Mouse (Mus musculus) cerebellum, adult 2 months (tissue): ENCODE measurements at regions not wholly inside any gene's neighbourhood (a gene's known extent, or its start where the extent isn't known, plus 50 kb on each side); places are given as distances from the start of the nearest gene placed in this dataset.

ENCODE experiments used
- DNase-seq, 2 experiments: peaks; one replicate each; pipeline ENCODE4 v3.0.0; 2021
- H3K27ac ChIP-seq: fragments of 200-500 bp; 2 replicates; pipeline ENCODE4 v1.5.1; 2012; ENCODE audit warnings: low read length, control low read depth, inconsistent platforms; ENCODE audit not compliant: insufficient read depth
- H3K27me3 ChIP-seq: fragments of 200-500 bp; 2 replicates; pipeline ENCODE4 v1.6.1; 2012; ENCODE audit warnings: inconsistent platforms, mild to moderate bottlenecking, low read length, moderate library complexity; ENCODE audit not compliant: control insufficient read depth, insufficient read depth
- H3K4me1 ChIP-seq: fragments of 200-500 bp; 2 replicates; pipeline ENCODE4 v1.6.1; 2011; ENCODE audit warnings: low read length; ENCODE audit not compliant: control insufficient read depth, insufficient read depth
- H3K4me3 ChIP-seq: fragments of 200-500 bp; replicated peaks from 2 replicates; pipeline ENCODE3; 2011; ENCODE audit warnings: mild to moderate bottlenecking, low read depth, low read length, control low read depth; ENCODE audit not compliant: insufficient read depth
- CTCF ChIP-seq: fragments of 200-500 bp; IDR thresholded peaks from 2 replicates; pipeline ENCODE4 v1.5.1; 2011; ENCODE audit warnings: low read depth, mild to moderate bottlenecking, control low read depth, low read length, moderate library complexity, borderline replicate concordance; ENCODE audit not compliant: insufficient read depth
- POLR2A ChIP-seq: fragments of 200-500 bp; IDR thresholded peaks from 2 replicates; pipeline ENCODE4 v1.6.1; 2011; ENCODE audit warnings: low read length, control low read depth, borderline replicate concordance; ENCODE audit not compliant: insufficient read depth
- WGBS: fragments of 180-500 bp; shearing (Covaris S2); methylation state at CpG from one replicate; pipeline ENCODE4 v1.1.7; 2018; 5-methylcytosine and 5-hydroxymethylcytosine counted together

- Histone ChIP-seq H3K27me3 (no peaks in the 10 kb centered on the region), H3K4me1 (no peaks in the 10 kb centered on the region), H3K27ac (no peak overlapping the region), H3K4me3 (no peak overlapping the region)
- 21% methylated on average over 2 of the region's 2 CpGs for WGBS
- no peak for TF ChIP-seq POLR2A
- no peak for TF ChIP-seq CTCF
- DNase-seq = no peak
Measured at GRCm38 (mm10) chr12:67471666-67472065, 249.3 kb upstream of the Mdga2 start.

- Histone ChIP-seq H3K27me3 (no peaks in the 10 kb centered on the region), H3K4me1 (no peaks in the 10 kb centered on the region)
Measured at GRCm38 (mm10) chr12:67471001-67471400, 248.7 kb upstream of the Mdga2 start.

GRCm38 (mm10) chr12:67449109-67449508, 226.8 kb upstream of the Mdga2 start:
- no peak for DNase-seq
- no peaks in the 10 kb centered on the region for H3K4me1 ChIP-seq
- H3K27me3 ChIP-seq = no peaks in the 10 kb centered on the region
- TF ChIP-seq POLR2A (no peak), CTCF (no peak)
- H3K4me3 ChIP-seq = no peak overlapping the region
- H3K27ac ChIP-seq = no peak overlapping the region
- 8% methylated on average over 1 of the region's 1 CpGs for WGBS

More at GRCm38 (mm10) chr12:67471001-67471400, 248.7 kb upstream of the Mdga2 start:
- DNase-seq = no peak
- TF ChIP-seq POLR2A (no peak), CTCF (no peak)
- H3K4me3 ChIP-seq = no peak overlapping the region
- 14% methylated on average over 3 of the region's 3 CpGs for WGBS
- H3K27ac ChIP-seq = no peak overlapping the region

GRCm38 (mm10) chr12:67430318-67430950, 208.1 kb upstream of the Mdga2 start:
- no peaks in the 10 kb centered on the region for H3K27me3 ChIP-seq
- peak in 1 of 2 experiments; percentile 3 for DNase-seq
- WGBS = 32% methylated on average over 6 of the region's 6 CpGs
- no peak overlapping the region for H3K4me3 ChIP-seq
- no peak overlapping the region for H3K27ac ChIP-seq
- H3K4me1 ChIP-seq = no peaks in the 10 kb centered on the region
- TF ChIP-seq POLR2A = no peak
- TF ChIP-seq CTCF = no peak; the same call in 1 of the 2 replicates

GRCm38 (mm10) chr12:67426801-67427200, 204.5 kb upstream of the Mdga2 start:
- Histone ChIP-seq H3K27me3 (no peaks in the 10 kb centered on the region), H3K27ac (no peak overlapping the region), H3K4me1 (no peaks in the 10 kb centered on the region), H3K4me3 (no peak overlapping the region)
- no peak for TF ChIP-seq CTCF
- no peak for TF ChIP-seq POLR2A
- WGBS = 20% methylated on average over 6 of the region's 6 CpGs
- DNase-seq = no peak

GRCm38 (mm10) chr12:67399537-67399936, 177.2 kb upstream of the Mdga2 start:
- no peak overlapping the region for H3K27ac ChIP-seq
- H3K4me3 ChIP-seq = no peak overlapping the region
- no peak for TF ChIP-seq POLR2A
- TF ChIP-seq CTCF = no peak
- no peaks in the 10 kb centered on the region for H3K4me1 ChIP-seq
- no peak for DNase-seq
- WGBS = 87% methylated on average over 3 of the region's 3 CpGs
- H3K27me3 ChIP-seq = no peaks in the 10 kb centered on the region

GRCm38 (mm10) chr12:67374530-67374929, 152.2 kb upstream of the Mdga2 start:
- DNase-seq = no peak
- H3K27me3 ChIP-seq = no peaks in the 10 kb centered on the region
- H3K4me3 ChIP-seq = no peak overlapping the region
- no peak overlapping the region for H3K27ac ChIP-seq
- H3K4me1 ChIP-seq = no peaks in the 10 kb centered on the region
- TF ChIP-seq POLR2A = no peak
- TF ChIP-seq CTCF = no peak
- 58% methylated on average over 1 of the region's 1 CpGs for whole genome bisulfite sequencing

GRCm38 (mm10) chr12:67348551-67348950, 126.2 kb upstream of the Mdga2 start:
- H3K27ac ChIP-seq = no peak overlapping the region
- DNase-seq = no peak
- 20% methylated on average over 2 of the region's 2 CpGs for WGBS

More at GRCm38 (mm10) chr12:67348551-67348950, 126.2 kb upstream of the Mdga2 start:
- Histone ChIP-seq H3K4me3 (no peak overlapping the region), H3K4me1 (no peaks in the 10 kb centered on the region), H3K27me3 (no peaks in the 10 kb centered on the region)
- TF ChIP-seq CTCF = no peak
- no peak for TF ChIP-seq POLR2A
